Mouse (Mus musculus) activated CD4-positive, CD25-positive, alpha-beta regulatory T cell (primary cell): ENCODE measurements around the gene Thy1. TPM values are rescaled to one million over a fixed set of nuclear protein-coding genes. Genes with fewer than 3 reads are reported as not detected.

Source experiments
- polyA plus RNA-seq, 2 experiments: library from polyadenylated mRNA; unstranded; fragments of 100-300 nt; shearing (Covaris generic); gene quantifications; one replicate each; pipeline ENCODE4 v1.2.1; 2017

Thy1 gene
- polyA plus RNA-seq, result 100 to 1,000 TPM; 123 to 131 TPM

GRCm38 (mm10) chr9:44042836-44043707 lies at the start of gene Thy1:
Gene Thy1 (plus strand): TSS chr9:44043384.

GRCm38 (mm10) chr9:44066785-44067225 lies 23.6 kb downstream of the Thy1 start, which contains the start of gene Usp2:
Gene Usp2 (plus strand): TSS chr9:44067021.

Other genes starting within 250 kb of the Thy1 start
- 1 to 10 TPM; 1.2 to 5.7 TPM for gene Usp2, start 23.6 kb downstream of the Thy1 start, polyA plus RNA-seq
- not detected for gene Mfrp, start 58.3 kb downstream of the Thy1 start, polyA plus RNA-seq
- not detected for gene C1qtnf5, start 63.9 kb downstream of the Thy1 start, polyA plus RNA-seq
- gene Gm49380, start 70.1 kb downstream of the Thy1 start, polyA plus RNA-seq, result not detected
- 10 to 100 TPM; 26.3 to 30.5 TPM for gene Rnf26, start 70.1 kb downstream of the Thy1 start, polyA plus RNA-seq
- gene Mcam, start 91.1 kb downstream of the Thy1 start, polyA plus RNA-seq, result under 1 TPM; 0.25 to 0.42 TPM
- 10 to 100 TPM; 34.0 to 44.8 TPM for gene Cbl, start 190.7 kb downstream of the Thy1 start, polyA plus RNA-seq
- not detected for gene Ccdc153, start 197.3 kb downstream of the Thy1 start, polyA plus RNA-seq
- under 1 TPM in 1 of 2 experiments, not detected in 1; 0.29 TPM for gene Pdzd3, start 208.1 kb downstream of the Thy1 start, polyA plus RNA-seq
- gene Nlrx1, start 225.2 kb downstream of the Thy1 start, polyA plus RNA-seq, result 10 to 100 TPM in 1 of 2 experiments, 1 to 10 TPM in 1; 4.7 to 19.8 TPM
- gene Abcg4, start 245.2 kb downstream of the Thy1 start, polyA plus RNA-seq, result under 1 TPM; 0.23 to 0.47 TPM